Comparison of ENCODE assay signal across 32 mouse cellular contexts in the genomic region with DNA sequence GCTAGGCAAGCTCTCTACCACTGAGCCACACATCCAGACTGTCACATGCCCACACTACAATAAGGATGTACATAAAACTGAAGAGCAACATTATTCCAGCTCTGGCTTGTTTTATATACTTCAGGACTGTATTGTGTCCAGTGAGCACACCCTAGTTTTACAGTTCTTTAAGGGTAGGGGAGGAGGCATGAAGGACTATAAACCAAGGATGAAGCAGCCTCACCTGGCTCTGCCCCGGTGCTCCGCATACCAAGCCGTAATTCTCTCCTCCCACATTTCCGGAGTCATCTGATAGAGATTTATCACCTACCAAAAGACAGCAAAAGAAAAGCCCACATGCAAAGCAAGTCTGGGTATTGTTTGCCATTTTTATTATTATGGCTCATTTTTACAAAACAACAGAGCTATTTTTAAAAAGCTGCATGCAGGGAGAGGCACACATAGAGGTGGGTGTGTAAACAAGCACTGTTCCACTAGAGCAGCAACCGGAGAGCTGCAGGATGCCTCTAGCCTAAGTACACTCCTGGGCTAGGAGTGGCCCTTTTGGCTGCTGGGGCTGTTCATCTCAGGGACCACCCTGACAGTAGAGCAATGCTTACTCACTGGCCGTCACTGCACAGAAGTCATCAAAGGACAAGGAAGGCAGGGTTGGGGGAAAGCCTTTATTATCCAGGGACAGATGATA. TPM values are rescaled to one million over a fixed set of nuclear protein-coding genes. Genes with fewer than 3 reads are reported as not detected.
DNase-seq lines count a peak whose midpoint lies in the region; ATAC-seq and TF ChIP-seq lines count a peak whose summit lies in the region.
"Had no signal": no experiment of that assay in that cellular context is flagged by ENCODE, and none has a peak within 500 bp of the region (broad histone marks: within the 10 kb centered on the region; RNA-seq: fewer than 3 reads in every experiment).

No protein-coding gene starts in this region.

- in situ Hi-C loops in ES-E14 (cut with MboI; ENCODE audit: low sequenced_read_pairs in 2 of 2, unreplicated experiment in 2 of 2) = no loop called here

- peak overlapping the region; percentile 94 for H3K27ac ChIP-seq in ES-E14 (ENCODE audit: insufficient read depth, low read depth, low read length, poor library complexity, severe bottlenecking)
- H3K27ac ChIP-seq in intestine, embryonic 14.5 days (ENCODE audit: low read depth) = no peak overlapping the region
- H3K27ac ChIP-seq: embryonic facial prominence, embryonic 10.5 days; embryonic facial prominence, embryonic 15.5 days; forebrain, embryonic 12.5 days; heart, adult 2 months; hindbrain, embryonic 14.5 days; limb, embryonic 10.5 days; limb, embryonic 15.5 days; liver, embryonic 13.5 days; midbrain, embryonic 12.5 days had no signal

- DNase-seq in ES-E14 (ENCODE audit: low read depth, low spot score) = peak; percentile 54
- DNase-seq in intestine, embryonic 14.5 days (ENCODE audit: low spot score) = no peak
- DNase-seq in heart, postnatal 10 days = no peak
- no peak for DNase-seq in kidney, postnatal 10 days
- DNase-seq in spleen, adult 12 weeks (ENCODE audit: low spot score) = no peak
- DNase-seq: adrenal gland, adult 2 months; adrenal gland, postnatal 36 days; cerebellum, adult 2 months; cerebellum, postnatal 25 days; forebrain, postnatal 0 days; heart, adult 2 months; kidney, postnatal 25 days; liver, embryonic 13.5 days; lung, adult 18-20 months; spleen, adult 18-20 months; thymus, postnatal 14 days had no signal

- H3K27me3 ChIP-seq in E14TG2a.4 (ENCODE audit: insufficient read depth, low read length) = no peaks in the 10 kb centered on the region
- H3K27me3 ChIP-seq in intestine, embryonic 14.5 days (replicated peaks; ENCODE audit: control insufficient read depth, insufficient read depth, low read length) = no peaks in the 10 kb centered on the region
- H3K27me3 ChIP-seq: embryonic facial prominence, embryonic 15.5 days; heart, embryonic 12.5 days; limb, embryonic 15.5 days; liver, embryonic 13.5 days; midbrain, embryonic 12.5 days; Patski had no signal

- H3K9me3 ChIP-seq in E14TG2a.4 (ENCODE audit: low read length) = no peaks in the 10 kb centered on the region
- H3K9me3 ChIP-seq in ES-E14 (ENCODE audit: control insufficient read depth, insufficient read depth, low read depth, low read length) = no peaks in the 10 kb centered on the region
- H3K9me3 ChIP-seq in intestine, embryonic 14.5 days (ENCODE audit: control insufficient read depth, low read length) = no peaks in the 10 kb centered on the region
- H3K9me3 ChIP-seq: embryonic facial prominence, embryonic 10.5 days; embryonic facial prominence, embryonic 15.5 days; forebrain, embryonic 12.5 days; heart, embryonic 12.5 days; limb, embryonic 10.5 days; limb, embryonic 15.5 days; liver, embryonic 13.5 days; midbrain, embryonic 12.5 days had no signal

- H3K9ac ChIP-seq in ES-E14 (ENCODE audit: insufficient read depth, low read depth, low read length, poor library complexity, severe bottlenecking) = peak overlapping the region; percentile 68
- no peak overlapping the region for H3K9ac ChIP-seq in intestine, embryonic 14.5 days (ENCODE audit: low read length)
- H3K9ac ChIP-seq: embryonic facial prominence, embryonic 15.5 days; forebrain, embryonic 12.5 days; forebrain, postnatal 0 days; heart, embryonic 12.5 days; hindbrain, embryonic 14.5 days; limb, embryonic 15.5 days; liver, embryonic 13.5 days; midbrain, embryonic 12.5 days had no signal

- WGBS in intestine, embryonic 14.5 days = 33% methylated on average over 6 of the region's 6 CpGs

- H3K4me1 ChIP-seq in E14TG2a.4 (replicated peaks; ENCODE audit: low read depth, low read length) = peaks cover 92% of the 10 kb centered on the region
- peaks cover 13 to 17% of the 10 kb centered on the region in 2 experiments; a peak in 3 of 4 replicates for H3K4me1 ChIP-seq in ES-E14 (ENCODE audit: control insufficient read depth in 2 of 2, insufficient read depth in 2 of 2, low read length in 2 of 2, poor library complexity in 1 of 2)
- no peaks in the 10 kb centered on the region for H3K4me1 ChIP-seq in intestine, embryonic 14.5 days (replicated peaks; ENCODE audit: control insufficient read depth, insufficient read depth, low read length)

- no peak for TF ChIP-seq CTCF in E14TG2a.4 (conservative IDR thresholded peaks at IDR 0.05; ENCODE audit: low read length)

- intact Hi-C loops in heart, postnatal 10 days (cut with DNase I) = no loop called here

- no peak overlapping the region for H3K4me2 ChIP-seq in intestine, embryonic 14.5 days (ENCODE audit: low read length)
- H3K4me2 ChIP-seq: embryonic facial prominence, embryonic 15.5 days; forebrain, embryonic 12.5 days; heart, embryonic 12.5 days; hindbrain, embryonic 14.5 days; limb, embryonic 15.5 days; liver, embryonic 13.5 days; midbrain, embryonic 12.5 days had no signal

- H3K36me3 ChIP-seq in E14TG2a.4 (ENCODE audit: insufficient read depth, low read length) (peaks cover 26% of the 10 kb centered on the region), ES-E14 (ENCODE audit: control insufficient read depth, insufficient read depth, low read length, poor library complexity, severe bottlenecking) (peaks cover 4% of the 10 kb centered on the region)
- peaks cover 30% of the 10 kb centered on the region; the same call in 1 of the 2 replicates for H3K36me3 ChIP-seq in intestine, embryonic 14.5 days (ENCODE audit: control insufficient read depth, insufficient read depth, low read length)

- ATAC-seq in intestine, embryonic 14.5 days (replicated peaks; ENCODE audit: low FRiP score, low TSS enrichment, low read depth) = peak; percentile 76; the same call in 1 of the 2 replicates
- ATAC-seq in megakaryocyte-erythroid progenitor cell, adult 5-6 weeks (replicated peaks; ENCODE audit: low FRiP score, low TSS enrichment, poor library complexity, severe bottlenecking) = 0 out of 2 replicates have a peak, but pooled peaks have one; percentile 22
- ATAC-seq in megakaryocyte progenitor cell, adult 5-6 weeks (replicated peaks; ENCODE audit: poor library complexity) = no peak
- ATAC-seq: forebrain, postnatal 0 days; inflammation-experienced regulatory T-cells, adult 6 months; lung, postnatal 0 days; Patski had no signal

- H3K4me3 ChIP-seq in E14TG2a.4 (replicated peaks; ENCODE audit: low read length) (peak overlapping the region; percentile 62), ES-E14 (ENCODE audit: insufficient read depth in 1 of 2, low read depth in 1 of 2, low read length in 2 of 2, poor library complexity in 1 of 2, severe bottlenecking in 1 of 2) (peak overlapping the region in 1 of 2 experiments; percentile 23; a peak in 2 of 4 replicates)
- H3K4me3 ChIP-seq in intestine, embryonic 14.5 days (ENCODE audit: low read depth, low read length) = no peak overlapping the region
- H3K4me3 ChIP-seq: embryonic facial prominence, embryonic 10.5 days; embryonic facial prominence, embryonic 15.5 days; forebrain, embryonic 12.5 days; heart, adult 2 months; heart, embryonic 12.5 days; limb, embryonic 10.5 days; limb, embryonic 15.5 days; liver, embryonic 13.5 days; midbrain, embryonic 12.5 days had no signal

TF ChIP-seq in ES-E14, 5 proteins besides CTCF, POLR2A, EP300 and RAD21:
- TF ChIP-seq ZNF384 (IDR thresholded peaks at IDR 0.05; ENCODE audit: low read depth, low read length) = no peak
- TF ChIP-seq HCFC1 (IDR thresholded peaks at IDR 0.05; ENCODE audit: borderline replicate concordance, insufficient read depth, low read length) = no peak
- no peak for TF ChIP-seq CHD2 (IDR thresholded peaks at IDR 0.05; ENCODE audit: low read depth, low read length)
- TF ChIP-seq MAFK (IDR thresholded peaks at IDR 0.05; ENCODE audit: insufficient read depth, low read depth, low read length) = no peak
- no peak for TF ChIP-seq ZC3H11A (IDR thresholded peaks at IDR 0.05; ENCODE audit: borderline replicate concordance, low read depth, low read length)

RNA-seq across cellular contexts. Expression of a gene that starts 43.2 kb away (rescaled TPM):
- 53.8 and 65.6 TPM in 2 replicates for total RNA-seq in ES-E14 (2012; rRNA removed)
- 42.0 and 43.6 TPM in 2 replicates for polyA plus RNA-seq in intestine, embryonic 14.5 days (2014; fragmentation: Nextera tagmentation; extraction: Ambion mirVana)
- 39.0 and 45.3 TPM in 2 replicates for total RNA-seq in megakaryocyte-erythroid progenitor cell, adult 5-6 weeks (2014; fragmentation: Nextera tagmentation)
- total RNA-seq in megakaryocyte-erythroid progenitor cell, adult 5-6 weeks (2017) = 68.1 and 86.7 TPM in 2 replicates
- 100 to 1,000 TPM in 1 of 2 experiments, 10 to 100 TPM in 1; 97.2 to 100 TPM for total RNA-seq in heart, postnatal 10 days (2021)
- total RNA-seq in megakaryocyte progenitor cell, adult 5-6 weeks (2015) = 17.4 and 17.9 TPM in 2 replicates
- 48.1 and 64.9 TPM in 2 replicates for total RNA-seq in megakaryocyte progenitor cell, adult 5-6 weeks (2017)

RNA-seq across cellular contexts. Expression of a gene that starts 59.6 kb away (rescaled TPM):
- 1.9 and 4.5 TPM in 2 replicates for total RNA-seq in ES-E14 (2012; rRNA removed)
- polyA plus RNA-seq in intestine, embryonic 14.5 days (2014; fragmentation: Nextera tagmentation; extraction: Ambion mirVana) = 0.15 and 0.16 TPM in 2 replicates
- total RNA-seq in megakaryocyte-erythroid progenitor cell, adult 5-6 weeks (2014; fragmentation: Nextera tagmentation) = not detected in 2 replicates
- 0.27 TPM in 1 of 2 replicates, not detected in the other for total RNA-seq in megakaryocyte-erythroid progenitor cell, adult 5-6 weeks (2017)
- total RNA-seq in heart, postnatal 10 days (2021) = not detected
- total RNA-seq in megakaryocyte progenitor cell, adult 5-6 weeks (2015) = not detected in 2 replicates
- total RNA-seq in megakaryocyte progenitor cell, adult 5-6 weeks (2017) = not detected in 2 replicates
- total RNA-seq: heart, adult 2 months; hematopoietic stem cell, adult 5-6 weeks had no signal
- polyA plus RNA-seq: heart, adult 2 months; kidney, embryonic 14.5 days; liver, embryonic 13.5 days had no signal
